In the genomic region with DNA sequence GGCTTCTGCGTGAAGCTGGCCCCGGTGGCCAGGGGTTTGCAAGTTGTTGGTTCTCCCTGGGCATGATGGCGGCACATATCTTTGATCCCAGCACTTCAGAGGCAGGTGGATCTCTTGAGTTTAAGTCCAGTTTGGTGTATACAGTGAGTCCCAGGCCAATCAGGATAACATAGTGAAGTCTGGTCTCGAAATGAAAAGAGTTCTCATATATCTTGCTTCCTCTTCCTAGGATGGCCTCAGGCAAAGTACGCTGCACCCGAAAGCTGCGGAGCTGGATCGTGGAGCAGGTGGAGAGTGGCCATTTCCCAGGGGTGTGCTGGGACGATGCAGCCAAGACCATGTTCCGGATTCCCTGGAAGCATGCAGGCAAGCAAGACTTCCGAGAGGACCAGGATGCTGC, we compare ENCODE assay signal across 10 mouse cellular contexts. TPM values are rescaled to one million over a fixed set of nuclear protein-coding genes. Genes with fewer than 3 reads are reported as not detected.
DNase-seq lines count a peak whose midpoint lies in the region; ATAC-seq and TF ChIP-seq lines count a peak whose summit lies in the region.
"Had no signal": no experiment of that assay in that cellular context is flagged by ENCODE, and none has a peak within 500 bp of the region (broad histone marks: within the 10 kb centered on the region; RNA-seq: fewer than 3 reads in every experiment).

No protein-coding gene starts in this region.

- H3K4me1 ChIP-seq in forebrain, postnatal 0 days (ENCODE audit: insufficient read depth), result no peaks in the 10 kb centered on the region
- H3K4me1 ChIP-seq in forebrain, embryonic 11.5 days (replicated peaks; ENCODE audit: control insufficient read depth, insufficient read depth, low read length), result no peaks in the 10 kb centered on the region; the same call in 1 of the 2 replicates
- H3K4me1 ChIP-seq in limb, embryonic 12.5 days (replicated peaks), result peaks cover 6% of the 10 kb centered on the region
- H3K4me1 ChIP-seq in limb, embryonic 10.5 days, result peaks cover 11% of the 10 kb centered on the region
- peaks cover 6% of the 10 kb centered on the region; the same call in 1 of the 2 replicates for H3K4me1 ChIP-seq in bone marrow macrophage, adult 2 months (ENCODE audit: control insufficient read depth, insufficient read depth, low read length)
- peaks cover 12 to 28% of the 10 kb centered on the region in 2 experiments for H3K4me1 ChIP-seq in liver, embryonic 14.5 days (replicated peaks; ENCODE audit: control insufficient read depth in 2 of 2, insufficient read depth in 2 of 2, low read length in 1 of 2)

- TF ChIP-seq EP300 in liver, embryonic 14.5 days (IDR thresholded peaks at IDR 0.05; ENCODE audit: low read depth), result no peak

- no peak overlapping the region for H3K9ac ChIP-seq in forebrain, postnatal 0 days
- no peak overlapping the region for H3K9ac ChIP-seq in forebrain, embryonic 11.5 days (ENCODE audit: low read length)
- H3K9ac ChIP-seq in limb, embryonic 12.5 days (replicated peaks), result no peak overlapping the region
- peak overlapping the region; percentile 91 for H3K9ac ChIP-seq in liver, embryonic 14.5 days (replicated peaks)

- TF ChIP-seq CTCF in forebrain, postnatal 0 days (IDR thresholded peaks at IDR 0.05; ENCODE audit: low read depth), result no peak
- no peak for TF ChIP-seq CTCF in bone marrow macrophage, adult 2 months (IDR thresholded peaks at IDR 0.05; ENCODE audit: low read depth, low read length)
- no peak for TF ChIP-seq CTCF in liver, embryonic 14.5 days (IDR thresholded peaks at IDR 0.05; ENCODE audit: low read depth)

- H3K27ac ChIP-seq in forebrain, postnatal 0 days (ENCODE audit: low read depth, low read length), result no peak overlapping the region
- H3K27ac ChIP-seq in forebrain, embryonic 11.5 days (ENCODE audit: low read depth, low read length), result no peak overlapping the region
- no peak overlapping the region for H3K27ac ChIP-seq in limb, embryonic 12.5 days
- no peak overlapping the region for H3K27ac ChIP-seq in limb, embryonic 10.5 days
- peak overlapping the region; percentile 93 for H3K27ac ChIP-seq in bone marrow macrophage, adult 2 months (ENCODE audit: insufficient read depth, low read depth, low read length)
- peak overlapping the region; percentile 96 for H3K27ac ChIP-seq in liver, embryonic 14.5 days

- H3K36me3 ChIP-seq in forebrain, postnatal 0 days (ENCODE audit: insufficient read depth), result peaks cover 76% of the 10 kb centered on the region
- peaks cover 3% of the 10 kb centered on the region; the same call in 1 of the 2 replicates for H3K36me3 ChIP-seq in forebrain, embryonic 11.5 days (ENCODE audit: control insufficient read depth, insufficient read depth, low read length)
- H3K36me3 ChIP-seq in limb, embryonic 12.5 days, result peaks cover 82% of the 10 kb centered on the region
- peaks cover 85% of the 10 kb centered on the region for H3K36me3 ChIP-seq in limb, embryonic 10.5 days
- H3K36me3 ChIP-seq in liver, embryonic 14.5 days (replicated peaks; ENCODE audit: control insufficient read depth, insufficient read depth, low read depth), result peaks cover 72% of the 10 kb centered on the region

- WGBS in forebrain, postnatal 0 days, result 94% methylated on average over 11 of the region's 11 CpGs
- 92% methylated on average over 11 of the region's 11 CpGs for WGBS in forebrain, embryonic 11.5 days
- 87% methylated on average over 11 of the region's 11 CpGs for WGBS in limb, embryonic 12.5 days
- 94% methylated on average over 11 of the region's 11 CpGs for WGBS in limb, embryonic 10.5 days
- 83% methylated on average over 11 of the region's 11 CpGs for WGBS in liver, embryonic 14.5 days (ENCODE audit: insufficient replicate concordance)

- no peaks in the 10 kb centered on the region for H3K9me3 ChIP-seq in forebrain, postnatal 0 days (ENCODE audit: low read length)
- H3K9me3 ChIP-seq in forebrain, embryonic 11.5 days (ENCODE audit: control insufficient read depth, low read length), result no peaks in the 10 kb centered on the region
- H3K9me3 ChIP-seq in limb, embryonic 12.5 days, result no peaks in the 10 kb centered on the region
- H3K9me3 ChIP-seq in limb, embryonic 10.5 days (replicated peaks), result no peaks in the 10 kb centered on the region
- no peaks in the 10 kb centered on the region for H3K9me3 ChIP-seq in liver, embryonic 14.5 days (ENCODE audit: control insufficient read depth, low read length)

- H3K27me3 ChIP-seq in forebrain, postnatal 0 days (ENCODE audit: insufficient read depth, low read length), result no peaks in the 10 kb centered on the region
- H3K27me3 ChIP-seq in forebrain, embryonic 11.5 days (ENCODE audit: control insufficient read depth, insufficient read depth, low read length), result no peaks in the 10 kb centered on the region
- no peaks in the 10 kb centered on the region for H3K27me3 ChIP-seq in limb, embryonic 12.5 days
- no peaks in the 10 kb centered on the region for H3K27me3 ChIP-seq in limb, embryonic 10.5 days (ENCODE audit: low read depth, poor library complexity, severe bottlenecking)
- H3K27me3 ChIP-seq in liver, embryonic 14.5 days (ENCODE audit: control insufficient read depth, insufficient read depth, low read length), result no peaks in the 10 kb centered on the region

- no peak for TF ChIP-seq POLR2A in bone marrow macrophage, adult 2 months (IDR thresholded peaks at IDR 0.05; ENCODE audit: borderline replicate concordance, low read depth, low read length)

- H3K4me3 ChIP-seq in forebrain, postnatal 0 days (ENCODE audit: low read depth, low read length), result no peak overlapping the region
- H3K4me3 ChIP-seq in forebrain, embryonic 11.5 days (ENCODE audit: low read depth, low read length), result no peak overlapping the region
- H3K4me3 ChIP-seq in limb, embryonic 12.5 days (replicated peaks), result no peak overlapping the region
- no peak overlapping the region for H3K4me3 ChIP-seq in limb, embryonic 10.5 days
- peak overlapping the region; percentile 76 for H3K4me3 ChIP-seq in bone marrow macrophage, adult 2 months (ENCODE audit: insufficient read depth, low read length)
- peak overlapping the region; percentile 64 to 76 for H3K4me3 ChIP-seq in liver, embryonic 14.5 days (ENCODE audit: insufficient read depth in 1 of 2, low read depth in 2 of 2, low read length in 2 of 2)

- DNase-seq in forebrain, postnatal 0 days, result no peak
- no peak for DNase-seq in forebrain, embryonic 11.5 days (ENCODE audit: low spot score)
- no peak for DNase-seq in limb, embryonic 10.5 days (ENCODE audit: low spot score)
- no peak for DNase-seq in liver, embryonic 14.5 days (ENCODE audit: low read depth in 3 of 3, low spot score in 3 of 3)
- DNase-seq: adrenal gland, postnatal 14 days; gastrocnemius, postnatal 25 days had no signal

- peak overlapping the region; percentile 47 for H3K4me2 ChIP-seq in forebrain, postnatal 0 days (ENCODE audit: low read depth)
- H3K4me2 ChIP-seq in forebrain, embryonic 11.5 days (ENCODE audit: low read depth, low read length, severe bottlenecking), result no peak overlapping the region
- peak overlapping the region; percentile 57; the same call in 1 of the 2 replicates for H3K4me2 ChIP-seq in limb, embryonic 12.5 days
- peak overlapping the region; percentile 95 for H3K4me2 ChIP-seq in liver, embryonic 14.5 days (ENCODE audit: low read depth)

- ATAC-seq in forebrain, postnatal 0 days, result no peak
- ATAC-seq in forebrain, embryonic 11.5 days (replicated peaks; ENCODE audit: low FRiP score), result no peak
- ATAC-seq in limb, embryonic 12.5 days (ENCODE audit: insufficient number of reproducible peaks, insufficient read depth, low FRiP score, low TSS enrichment, low read depth), result no peak
- ATAC-seq in liver, embryonic 14.5 days (ENCODE audit: insufficient read depth), result no peak
- no peak for ATAC-seq in activated CD4-positive, CD25-positive, alpha-beta regulatory T cell, adult 4 months
- ATAC-seq in megakaryocyte-erythroid progenitor cell, adult 5-6 weeks (replicated peaks; ENCODE audit: low FRiP score, low TSS enrichment, poor library complexity, severe bottlenecking), result no peak

RNA-seq across cellular contexts. Expression of a gene that starts 1.5 kb away (rescaled TPM):
- 16.8 and 18.1 TPM in 2 replicates for total RNA-seq in forebrain, postnatal 0 days (2014; rRNA removed)
- 5.6 and 7.0 TPM in 2 replicates for polyA plus RNA-seq in forebrain, postnatal 0 days (2015; fragmentation: Nextera tagmentation; extraction: Ambion mirVana)
- 6.5 and 8.6 TPM in 2 replicates for polyA plus RNA-seq in forebrain, embryonic 11.5 days (2014; fragmentation: Nextera tagmentation; extraction: Ambion mirVana)
- polyA plus RNA-seq in limb, embryonic 12.5 days (2016; fragmentation: Nextera tagmentation; extraction: Ambion mirVana), result 9.2 and 9.6 TPM in 2 replicates
- polyA plus RNA-seq in limb, embryonic 10.5 days (2016; fragmentation: Nextera tagmentation; extraction: Ambion mirVana), result 4.9 and 7.0 TPM in 2 replicates
- 74.7 and 77.7 TPM in 2 replicates for polyA plus RNA-seq in bone marrow macrophage, adult 2 months (2012; ENCODE audit: insufficient read depth, insufficient read length, missing spikeins)
- polyA plus RNA-seq in liver, embryonic 14.5 days (2012; rRNA removed), result 13.5 and 15.1 TPM in 2 replicates
- 11.2 and 13.8 TPM in 2 replicates for polyA plus RNA-seq in liver, embryonic 14.5 days (2014; fragmentation: Nextera tagmentation; extraction: Ambion mirVana)
- polyA plus RNA-seq in activated CD4-positive, CD25-positive, alpha-beta regulatory T cell, adult 4 months (2017; shearing (Covaris generic)), result 100 to 1,000 TPM; 129 to 164 TPM
- 57.9 and 65.2 TPM in 2 replicates for total RNA-seq in megakaryocyte-erythroid progenitor cell, adult 5-6 weeks (2014; fragmentation: Nextera tagmentation)
- total RNA-seq in megakaryocyte-erythroid progenitor cell, adult 5-6 weeks (2017), result 41.6 and 41.7 TPM in 2 replicates

RNA-seq across cellular contexts. Expression of a gene that starts 13.0 kb away (rescaled TPM):
- 8.5 and 9.2 TPM in 2 replicates for total RNA-seq in forebrain, postnatal 0 days (2014; rRNA removed)
- 5.9 and 7.2 TPM in 2 replicates for polyA plus RNA-seq in forebrain, postnatal 0 days (2015; fragmentation: Nextera tagmentation; extraction: Ambion mirVana)
- polyA plus RNA-seq in forebrain, embryonic 11.5 days (2014; fragmentation: Nextera tagmentation; extraction: Ambion mirVana), result 4.8 and 5.5 TPM in 2 replicates
- 10.0 and 12.2 TPM in 2 replicates for polyA plus RNA-seq in limb, embryonic 12.5 days (2016; fragmentation: Nextera tagmentation; extraction: Ambion mirVana)
- 6.1 and 12.1 TPM in 2 replicates for polyA plus RNA-seq in limb, embryonic 10.5 days (2016; fragmentation: Nextera tagmentation; extraction: Ambion mirVana)
- polyA plus RNA-seq in bone marrow macrophage, adult 2 months (2012; ENCODE audit: insufficient read depth, insufficient read length, missing spikeins), result 0.25 TPM in 1 of 2 replicates, not detected in the other
- 1.7 and 1.9 TPM in 2 replicates for polyA plus RNA-seq in liver, embryonic 14.5 days (2012; rRNA removed)
- polyA plus RNA-seq in liver, embryonic 14.5 days (2014; fragmentation: Nextera tagmentation; extraction: Ambion mirVana), result 0.87 and 1.0 TPM in 2 replicates
- polyA plus RNA-seq in activated CD4-positive, CD25-positive, alpha-beta regulatory T cell, adult 4 months (2017; shearing (Covaris generic)), result 1 to 10 TPM; 1.3 to 1.9 TPM
- total RNA-seq in megakaryocyte-erythroid progenitor cell, adult 5-6 weeks (2014; fragmentation: Nextera tagmentation), result 28.2 and 53.3 TPM in 2 replicates
- total RNA-seq in megakaryocyte-erythroid progenitor cell, adult 5-6 weeks (2017), result 16.0 and 27.6 TPM in 2 replicates

RNA-seq across cellular contexts. Expression of a gene that starts 13.3 kb away (rescaled TPM):
- total RNA-seq in forebrain, postnatal 0 days (2014; rRNA removed), result 13.5 and 24.2 TPM in 2 replicates
- polyA plus RNA-seq in forebrain, postnatal 0 days (2015; fragmentation: Nextera tagmentation; extraction: Ambion mirVana), result 17.0 and 18.9 TPM in 2 replicates
- polyA plus RNA-seq in forebrain, embryonic 11.5 days (2014; fragmentation: Nextera tagmentation; extraction: Ambion mirVana), result 13.7 and 18.1 TPM in 2 replicates
- 19.9 and 22.4 TPM in 2 replicates for polyA plus RNA-seq in limb, embryonic 12.5 days (2016; fragmentation: Nextera tagmentation; extraction: Ambion mirVana)
- polyA plus RNA-seq in limb, embryonic 10.5 days (2016; fragmentation: Nextera tagmentation; extraction: Ambion mirVana), result 19.7 and 22.6 TPM in 2 replicates
- polyA plus RNA-seq in bone marrow macrophage, adult 2 months (2012; ENCODE audit: insufficient read depth, insufficient read length, missing spikeins), result 38.5 and 45.6 TPM in 2 replicates
- 6.2 and 6.5 TPM in 2 replicates for polyA plus RNA-seq in liver, embryonic 14.5 days (2012; rRNA removed)
- polyA plus RNA-seq in liver, embryonic 14.5 days (2014; fragmentation: Nextera tagmentation; extraction: Ambion mirVana), result 6.6 and 7.6 TPM in 2 replicates
- 10 to 100 TPM; 32.6 to 33.3 TPM for polyA plus RNA-seq in activated CD4-positive, CD25-positive, alpha-beta regulatory T cell, adult 4 months (2017; shearing (Covaris generic))
- total RNA-seq in megakaryocyte-erythroid progenitor cell, adult 5-6 weeks (2014; fragmentation: Nextera tagmentation), result 35.8 and 47.0 TPM in 2 replicates
- total RNA-seq in megakaryocyte-erythroid progenitor cell, adult 5-6 weeks (2017), result 23.8 and 46.4 TPM in 2 replicates

RNA-seq across cellular contexts. Expression of a gene that starts 13.9 kb away (rescaled TPM):
- 76.2 and 137 TPM in 2 replicates for total RNA-seq in forebrain, postnatal 0 days (2014; rRNA removed)
- 171 and 193 TPM in 2 replicates for polyA plus RNA-seq in forebrain, postnatal 0 days (2015; fragmentation: Nextera tagmentation; extraction: Ambion mirVana)
- polyA plus RNA-seq in forebrain, embryonic 11.5 days (2014; fragmentation: Nextera tagmentation; extraction: Ambion mirVana), result 178 and 187 TPM in 2 replicates
- polyA plus RNA-seq in limb, embryonic 12.5 days (2016; fragmentation: Nextera tagmentation; extraction: Ambion mirVana), result 210 and 260 TPM in 2 replicates
- 157 and 192 TPM in 2 replicates for polyA plus RNA-seq in limb, embryonic 10.5 days (2016; fragmentation: Nextera tagmentation; extraction: Ambion mirVana)
- 219 and 291 TPM in 2 replicates for polyA plus RNA-seq in bone marrow macrophage, adult 2 months (2012; ENCODE audit: insufficient read depth, insufficient read length, missing spikeins)
- 36.2 and 56.0 TPM in 2 replicates for polyA plus RNA-seq in liver, embryonic 14.5 days (2012; rRNA removed)
- polyA plus RNA-seq in liver, embryonic 14.5 days (2014; fragmentation: Nextera tagmentation; extraction: Ambion mirVana), result 181 and 190 TPM in 2 replicates
- 100 to 1,000 TPM; 980 to 996 TPM for polyA plus RNA-seq in activated CD4-positive, CD25-positive, alpha-beta regulatory T cell, adult 4 months (2017; shearing (Covaris generic))
- 190 and 268 TPM in 2 replicates for total RNA-seq in megakaryocyte-erythroid progenitor cell, adult 5-6 weeks (2014; fragmentation: Nextera tagmentation)
- total RNA-seq in megakaryocyte-erythroid progenitor cell, adult 5-6 weeks (2017), result 208 and 351 TPM in 2 replicates

RNA-seq across cellular contexts. Expression of a gene that starts 19.7 kb away (rescaled TPM):
- 25.2 and 31.5 TPM in 2 replicates for total RNA-seq in forebrain, postnatal 0 days (2014; rRNA removed)
- 53.2 and 55.6 TPM in 2 replicates for polyA plus RNA-seq in forebrain, postnatal 0 days (2015; fragmentation: Nextera tagmentation; extraction: Ambion mirVana)
- polyA plus RNA-seq in forebrain, embryonic 11.5 days (2014; fragmentation: Nextera tagmentation; extraction: Ambion mirVana), result 3.4 and 4.7 TPM in 2 replicates
- 3.7 and 4.0 TPM in 2 replicates for polyA plus RNA-seq in limb, embryonic 12.5 days (2016; fragmentation: Nextera tagmentation; extraction: Ambion mirVana)
- polyA plus RNA-seq in limb, embryonic 10.5 days (2016; fragmentation: Nextera tagmentation; extraction: Ambion mirVana), result 5.2 and 5.4 TPM in 2 replicates
- polyA plus RNA-seq in bone marrow macrophage, adult 2 months (2012; ENCODE audit: insufficient read depth, insufficient read length, missing spikeins), result 19.3 and 21.9 TPM in 2 replicates
- polyA plus RNA-seq in liver, embryonic 14.5 days (2012; rRNA removed), result 19.2 and 20.3 TPM in 2 replicates
- polyA plus RNA-seq in liver, embryonic 14.5 days (2014; fragmentation: Nextera tagmentation; extraction: Ambion mirVana), result 32.8 and 33.0 TPM in 2 replicates
- polyA plus RNA-seq in activated CD4-positive, CD25-positive, alpha-beta regulatory T cell, adult 4 months (2017; shearing (Covaris generic)), result 10 to 100 TPM; 25.2 to 28.6 TPM
- 37.3 and 44.8 TPM in 2 replicates for total RNA-seq in megakaryocyte-erythroid progenitor cell, adult 5-6 weeks (2014; fragmentation: Nextera tagmentation)
- 22.7 and 26.7 TPM in 2 replicates for total RNA-seq in megakaryocyte-erythroid progenitor cell, adult 5-6 weeks (2017)

Comparison
In these comparisons a context has a peak if more than half of its experiments do, and no peak if none do; other contexts are left out.
1. H3K27ac ChIP-seq: peak in bone marrow macrophage, adult 2 months (single experiment) and liver, embryonic 14.5 days (single experiment); none in forebrain, postnatal 0 days (single experiment), forebrain, embryonic 11.5 days (single experiment), limb, embryonic 12.5 days (single experiment) and limb, embryonic 10.5 days (single experiment).
2. H3K4me3 ChIP-seq: peak in bone marrow macrophage, adult 2 months (single experiment) and liver, embryonic 14.5 days (2 of 2); none in forebrain, postnatal 0 days (single experiment), forebrain, embryonic 11.5 days (single experiment), limb, embryonic 12.5 days (single experiment) and limb, embryonic 10.5 days (single experiment).